Mouse (Mus musculus) lung, adult 2 months (tissue): ENCODE results near the gene Copb2. TPM values are rescaled to one million over a fixed set of nuclear protein-coding genes. Genes with fewer than 3 reads are reported as not detected.

ENCODE experiments used
- DNase-seq: peaks from one replicate; pipeline ENCODE4 v3.0.0; 2022
- H3K4me1 ChIP-seq: fragments of 200-500 bp; 2 replicates; pipeline ENCODE4 v1.6.1; 2011; ENCODE audit warnings: low read length; ENCODE audit not compliant: control insufficient read depth, insufficient read depth
- H3K4me3 ChIP-seq: fragments of 200-500 bp; replicated peaks from 2 replicates; pipeline ENCODE3; 2011; ENCODE audit warnings: low read depth, mild to moderate bottlenecking, control low read depth, low read length; ENCODE audit errors: extremely low read depth
- CTCF ChIP-seq: fragments of 200-500 bp; IDR thresholded peaks from 2 replicates; pipeline ENCODE4 v1.5.1; 2011; ENCODE audit warnings: mild to moderate bottlenecking, low read length, control low read depth; ENCODE audit not compliant: insufficient read depth
- POLR2A ChIP-seq: fragments of 200-500 bp; IDR thresholded peaks from 2 replicates; pipeline ENCODE4 v1.6.1; 2011; ENCODE audit warnings: low read depth, mild to moderate bottlenecking, control low read depth, low read length, borderline replicate concordance; ENCODE audit errors: extremely low read depth
- WGBS: fragments of 180-500 bp; shearing (Covaris S2); methylation state at CpG from one replicate; pipeline ENCODE4 v1.1.7; 2018; 5-methylcytosine and 5-hydroxymethylcytosine counted together
- polyA plus RNA-seq: library from polyadenylated mRNA; depleted of rRNA; stranded (reverse); fragments of >200 nt; gene quantifications from 2 replicates; pipeline ENCODE4 v1.2.3, GENCODE M21; 2012

The Copb2 gene
- polyA plus RNA-seq, 1 experiment: 38.2 TPM

DNA sequence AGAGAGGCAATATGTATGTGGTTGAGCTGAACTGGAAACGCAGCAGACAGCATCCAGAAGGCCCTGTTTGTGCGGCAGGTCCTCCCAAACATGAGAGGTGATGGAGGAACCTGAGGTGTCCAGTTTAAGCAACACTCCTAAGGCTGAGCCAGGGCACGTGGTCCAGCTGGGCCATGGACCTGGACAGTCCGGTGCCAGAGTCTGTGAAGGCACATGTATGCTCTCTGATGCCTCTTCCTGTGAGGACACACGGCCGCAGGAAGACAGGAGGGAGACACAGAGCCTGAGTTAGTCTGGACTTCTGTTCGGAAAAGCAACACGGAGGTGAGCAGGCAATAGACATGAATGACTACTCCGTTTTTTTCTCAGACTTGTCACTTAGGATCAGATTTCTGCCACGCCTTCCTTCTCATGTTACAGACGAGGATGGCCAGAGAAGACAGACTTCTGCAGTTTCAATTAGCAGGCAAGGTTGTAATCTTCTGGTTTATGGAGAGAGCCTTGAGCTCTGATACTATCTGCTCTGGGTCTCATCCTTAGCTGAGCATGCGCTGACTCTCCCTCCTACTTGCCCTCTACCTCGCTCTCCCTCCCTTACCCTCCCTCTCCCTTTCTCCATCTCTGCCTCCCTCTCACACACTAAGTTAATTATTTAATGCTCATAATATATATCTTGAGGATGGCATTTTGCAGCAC, 25.4 kb upstream of the Copb2 start:
- TF ChIP-seq POLR2A: no peak
- no peak for TF ChIP-seq CTCF
- no peak overlapping the region for H3K4me3 ChIP-seq
- no peaks in the 10 kb centered on the region; the same call in 1 of the 2 replicates for H3K4me1 ChIP-seq
- DNase-seq: no peak
- WGBS: 44% methylated on average over 13 of the region's 13 CpGs

DNA sequence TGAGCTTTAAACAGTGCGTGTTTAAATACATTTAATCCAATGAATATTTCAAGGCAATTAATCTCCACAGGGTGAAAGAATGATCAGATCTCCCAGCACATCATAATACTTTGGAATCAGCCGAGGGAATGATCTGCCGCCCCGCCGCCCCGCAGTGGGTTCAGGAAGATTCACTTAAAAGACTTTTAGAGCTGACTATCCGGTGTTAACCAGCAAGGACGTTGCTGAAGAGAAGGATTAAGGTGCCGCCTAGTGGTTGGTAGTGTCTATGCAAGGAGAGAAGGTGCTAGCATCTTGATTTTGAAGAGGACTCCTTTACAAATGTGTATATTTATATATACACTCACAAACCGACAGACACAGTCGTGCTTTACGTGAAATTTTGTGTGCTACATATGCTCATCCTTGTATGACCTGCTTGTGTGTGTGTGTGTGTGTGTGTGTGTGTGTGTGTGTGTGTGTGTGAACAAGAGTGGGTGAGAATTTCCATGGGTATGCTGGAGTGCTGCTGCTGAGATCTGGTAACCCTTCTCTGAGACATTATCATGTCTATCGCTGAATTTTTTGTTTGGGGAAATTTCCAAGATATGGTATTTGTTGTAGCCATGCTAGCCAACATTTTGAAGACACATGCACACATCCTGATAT, 24.7 kb upstream of the Copb2 start:
- no peaks in the 10 kb centered on the region; the same call in 1 of the 2 replicates for H3K4me1 ChIP-seq
- H3K4me3 ChIP-seq: no peak overlapping the region
- WGBS: 5% methylated on average over 13 of the region's 13 CpGs
- DNase-seq: peak; percentile 34
- TF ChIP-seq CTCF (peak; percentile 20), POLR2A (no peak)

DNA sequence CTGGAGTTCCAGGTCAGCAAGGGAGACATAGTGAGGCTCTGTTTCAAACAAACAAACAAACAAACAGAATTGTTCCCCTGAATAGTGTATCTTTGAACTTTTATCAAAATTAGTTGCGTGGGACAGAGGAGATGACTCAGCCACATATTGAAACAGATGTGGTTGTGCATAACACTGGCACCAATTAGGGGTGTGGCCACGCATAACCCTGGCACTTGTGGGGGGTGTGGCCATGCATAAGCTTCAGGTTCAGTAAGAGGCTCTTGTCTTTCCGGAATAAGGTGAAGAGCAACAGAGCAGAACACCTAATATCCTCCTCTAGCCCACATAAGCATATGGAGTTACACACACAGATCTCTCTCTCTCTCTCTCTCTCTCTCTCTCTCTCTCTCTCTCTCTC, 19.5 kb upstream of the Copb2 start:
- Histone ChIP-seq H3K4me3 (no peak overlapping the region), H3K4me1 (no peaks in the 10 kb centered on the region; the same call in 1 of the 2 replicates)
- no peak for DNase-seq
- TF ChIP-seq POLR2A: no peak
- no peak for TF ChIP-seq CTCF
- WGBS: 83% methylated on average over 3 of the region's 3 CpGs

DNA sequence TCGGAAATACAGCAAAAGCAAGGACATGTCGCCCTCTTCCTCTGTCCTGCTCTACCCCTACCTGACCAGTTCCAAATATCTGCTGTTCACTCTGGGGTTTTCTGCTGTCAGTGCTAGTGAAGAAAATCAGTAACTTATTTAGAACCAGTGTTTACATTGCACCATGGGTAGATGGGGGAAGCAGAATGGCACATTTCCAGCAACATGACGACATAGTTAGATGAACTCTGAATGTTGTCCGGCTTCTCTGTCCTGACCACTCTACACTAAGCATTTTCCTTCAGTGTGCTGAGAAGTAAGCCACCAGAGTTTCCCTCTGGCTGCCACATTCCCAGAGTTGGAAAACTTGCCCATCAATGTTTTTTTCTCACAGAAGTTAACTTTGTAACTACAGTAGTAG, 20.3 kb downstream of the Copb2 start:
- no peaks in the 10 kb centered on the region for H3K4me1 ChIP-seq
- DNase-seq: no peak
- no peak overlapping the region for H3K4me3 ChIP-seq
- 71% methylated on average over 4 of the region's 4 CpGs for WGBS
- TF ChIP-seq POLR2A (no peak), CTCF (no peak)

DNA sequence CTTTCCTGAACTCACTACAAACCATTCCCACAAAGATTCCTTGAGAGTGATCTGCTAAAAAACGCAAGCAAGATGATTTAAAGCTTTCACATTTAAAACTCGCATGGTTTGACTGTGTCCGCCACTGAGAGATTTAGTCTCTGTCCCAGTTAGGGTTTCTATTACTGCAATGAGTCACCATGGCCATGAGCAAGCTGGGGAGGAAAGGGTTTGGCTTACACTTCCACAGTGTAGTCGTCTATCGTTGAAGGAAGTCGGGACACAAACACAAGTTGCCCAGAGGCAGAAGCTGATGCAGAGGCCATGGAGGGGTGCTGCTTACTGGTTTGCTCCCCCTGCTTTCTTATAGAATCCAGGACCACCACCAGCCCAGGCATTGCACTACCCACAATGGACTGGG, 36.6 kb downstream of the Copb2 start:
- WGBS: 73% methylated on average over 6 of the region's 6 CpGs
- no peak for DNase-seq
- TF ChIP-seq CTCF (no peak), POLR2A (no peak)
- H3K4me1 ChIP-seq: peaks cover 8% of the 10 kb centered on the region; the same call in 1 of the 2 replicates
- H3K4me3 ChIP-seq: no peak overlapping the region

DNA sequence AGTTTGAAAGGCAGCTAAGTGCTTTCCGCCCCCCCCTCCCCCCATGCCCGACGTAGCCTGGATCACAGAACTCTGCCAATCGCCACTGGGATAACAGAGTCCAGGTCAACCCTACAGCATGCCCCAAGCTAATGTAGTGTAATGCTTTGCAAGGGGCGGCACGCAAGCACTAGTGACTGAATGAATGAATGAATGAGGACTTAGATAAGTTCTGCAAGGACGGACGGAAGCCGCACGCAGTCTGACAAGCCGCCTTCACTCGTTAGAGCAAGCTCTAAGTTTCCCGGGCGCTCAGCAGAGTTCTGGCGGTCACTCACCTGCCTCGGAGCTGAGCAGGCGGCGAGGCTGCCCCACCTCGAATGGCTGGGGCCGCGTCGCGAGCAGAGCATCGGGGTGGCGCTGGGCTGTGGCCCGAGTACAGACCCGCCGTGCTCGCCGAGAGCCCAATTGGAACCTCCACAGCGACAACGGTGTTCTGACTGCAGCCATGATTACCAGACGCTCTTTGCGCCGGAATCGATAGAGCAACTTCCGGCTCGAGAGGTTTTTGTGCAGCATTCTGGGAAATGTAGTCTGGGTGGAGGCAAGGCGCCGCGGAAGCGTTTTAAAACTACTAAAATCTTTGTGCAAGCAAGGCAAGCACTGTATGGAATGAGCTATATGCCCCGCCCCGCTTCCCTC, 37.8 kb downstream of the Copb2 start, which contains the start of gene Mrps22:
Gene Mrps22 (minus strand): TSS at position 505 of the 681 bp plus-strand sequence.
- under 1% methylated on average over 44 of the region's 44 CpGs for WGBS
- peak; percentile 71 for DNase-seq
- Histone ChIP-seq H3K4me3 (peak within 1 kb of the TSS; percentile 83), H3K4me1 (peaks cover 8% of the 10 kb centered on the region; the same call in 1 of the 2 replicates)
- TF ChIP-seq CTCF (no peak), POLR2A (peak; percentile 83; the same call in 1 of the 2 replicates)

DNA sequence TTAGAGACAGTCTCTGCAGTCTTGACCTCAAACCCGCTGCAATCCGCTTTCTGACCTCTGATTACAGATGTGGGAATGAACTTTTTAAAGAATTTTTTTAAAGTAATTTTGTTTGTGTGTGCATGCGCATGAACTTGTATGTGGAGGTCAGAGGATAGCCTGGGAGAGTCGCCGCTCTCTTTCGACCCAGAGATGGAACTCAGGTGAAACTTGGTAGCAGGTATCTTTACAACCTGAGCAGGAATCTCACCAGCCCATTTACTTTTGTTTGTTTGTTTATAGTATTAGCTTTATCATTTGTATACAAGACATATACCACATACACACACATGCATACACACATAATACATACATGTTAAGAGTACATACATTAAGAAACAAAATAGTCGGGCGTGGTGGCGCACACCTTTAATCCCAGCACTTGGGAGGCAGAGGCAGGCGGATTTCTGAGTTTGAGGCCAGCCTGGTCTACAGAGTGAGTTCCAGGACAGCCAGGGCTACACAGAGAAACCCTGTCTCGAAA, 38.4 kb downstream of the Copb2 start:
- no peak for DNase-seq
- WGBS: 49% methylated on average over 11 of the region's 11 CpGs
- H3K4me3 ChIP-seq: peak overlapping the region; percentile 64
- H3K4me1 ChIP-seq: peaks cover 8% of the 10 kb centered on the region; the same call in 1 of the 2 replicates
- TF ChIP-seq CTCF: no peak
- TF ChIP-seq POLR2A: no peak

DNA sequence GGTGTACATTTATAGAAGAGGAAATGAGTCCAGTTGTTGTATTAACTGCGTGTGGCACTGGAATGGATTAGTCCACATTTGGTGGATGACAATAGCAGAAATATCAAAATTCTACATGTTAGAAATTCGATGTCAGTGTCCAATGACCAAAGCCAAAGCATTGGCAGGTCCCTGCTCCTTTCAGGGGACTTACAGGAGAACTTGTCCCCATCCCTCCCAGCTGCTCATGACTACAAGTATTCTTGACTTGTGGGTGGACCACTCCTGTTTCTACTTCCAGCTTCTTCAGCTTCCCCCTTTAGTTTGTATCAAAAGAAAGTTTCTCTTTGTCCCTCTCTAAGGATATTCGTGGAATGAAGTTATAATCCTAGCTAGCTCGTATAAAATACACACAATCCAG, 41.4 kb downstream of the Copb2 start:
- no peak overlapping the region for H3K4me3 ChIP-seq
- WGBS: 64% methylated on average over 4 of the region's 4 CpGs
- TF ChIP-seq CTCF (no peak), POLR2A (no peak)
- peaks cover 8% of the 10 kb centered on the region; the same call in 1 of the 2 replicates for H3K4me1 ChIP-seq
- DNase-seq: no peak

DNA sequence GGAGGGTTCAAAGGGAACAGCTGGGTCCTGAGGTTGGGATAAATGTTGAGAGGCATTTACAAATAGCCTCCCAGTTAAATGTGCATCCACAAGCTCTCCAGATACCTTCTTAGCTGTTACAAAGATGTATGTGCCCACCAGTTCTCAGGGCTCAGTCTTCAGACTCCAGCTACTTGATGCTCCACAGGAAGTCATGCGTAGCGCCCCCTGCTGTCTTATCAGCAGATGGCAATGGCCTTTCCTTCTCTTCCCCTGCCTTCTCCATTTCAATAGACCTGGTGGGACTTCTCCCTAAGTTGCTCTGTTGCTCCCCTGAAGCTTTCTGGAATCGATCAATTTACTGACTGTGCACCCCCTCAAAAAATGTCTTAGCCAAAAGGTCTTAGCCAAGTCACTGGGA, 65.0 kb downstream of the Copb2 start:
- no peak for TF ChIP-seq POLR2A
- peak; percentile 48 for TF ChIP-seq CTCF
- no peak for DNase-seq
- no peak overlapping the region for H3K4me3 ChIP-seq
- WGBS: 34% methylated on average over 3 of the region's 3 CpGs
- no peaks in the 10 kb centered on the region for H3K4me1 ChIP-seq
